Mouse (Mus musculus) neural tube, embryonic 11.5 days (tissue): ENCODE measurements around the gene Appbp2. TPM values are rescaled to one million over a fixed set of nuclear protein-coding genes. Genes with fewer than 3 reads are reported as not detected.
A peak's percentile ranks its signal among the peaks of the same experiment; 100 is the strongest.
"Not testable (repeated sequence)": the region's sequence is repeated elsewhere in the genome, so short reads cannot be mapped to it uniquely, and the experiment has no call there.

ENCODE experiments used
- ATAC-seq: fragments of 200-750 bp; cut with Nextera tagmentation; 2 replicates; pipeline ENCODE4 v1.8.0; 2017; ENCODE audit warnings: moderate number of reproducible peaks, mild to moderate bottlenecking, moderate TSS enrichment, moderate library complexity; ENCODE audit not compliant: insufficient read depth, low FRiP score, low TSS enrichment
- DNase-seq: peaks from one replicate; pipeline ENCODE4 v3.0.0-alpha.2; 2015; ENCODE audit warnings: low spot score
- H3K27ac ChIP-seq: fragments of 300-500 bp; sonication (generic); 2 replicates; pipeline ENCODE4 v1.5.1; 2014; ENCODE audit warnings: low read depth, mild to moderate bottlenecking, low read length
- H3K27me3 ChIP-seq: fragments of 300-500 bp; sonication (generic); 2 replicates; pipeline ENCODE4 v1.6.1; 2014; ENCODE audit warnings: mild to moderate bottlenecking, low read length, mixed read lengths; ENCODE audit not compliant: control insufficient read depth, insufficient read depth
- H3K36me3 ChIP-seq: fragments of 300-500 bp; sonication (generic); 2 replicates; pipeline ENCODE4 v1.6.1; 2014; ENCODE audit warnings: mild to moderate bottlenecking, low read length, moderate library complexity, mixed read lengths; ENCODE audit not compliant: control insufficient read depth, insufficient read depth
- H3K4me1 ChIP-seq: fragments of 300-500 bp; sonication (generic); 2 replicates; pipeline ENCODE4 v1.6.1; 2014; ENCODE audit warnings: low read length, mixed read lengths; ENCODE audit not compliant: control insufficient read depth, insufficient read depth
- H3K4me2 ChIP-seq: fragments of 300-500 bp; sonication (generic); 2 replicates; pipeline ENCODE4 v1.6.1; 2014; ENCODE audit warnings: low read depth, mild to moderate bottlenecking, moderate library complexity
- H3K4me3 ChIP-seq: fragments of 300-500 bp; sonication (generic); 2 replicates; pipeline ENCODE4 v1.5.1; 2014; ENCODE audit warnings: low read depth, low read length
- H3K9ac ChIP-seq: fragments of 300-500 bp; sonication (generic); 2 replicates; pipeline ENCODE4 v1.6.1; 2014; ENCODE audit warnings: mild to moderate bottlenecking, low read length
- H3K9me3 ChIP-seq: fragments of 300-500 bp; sonication (generic); 2 replicates; pipeline ENCODE4 v1.6.1; 2016; ENCODE audit warnings: low read length; ENCODE audit not compliant: control insufficient read depth
- whole genome bisulfite sequencing: fragments of 180-500 bp; shearing (Covaris S2); extraction: QIAGEN DNeasy Blood & Tissue Kit; methylation state at CpG from one replicate; pipeline ENCODE4 v1.1.7; 2014; 5-methylcytosine and 5-hydroxymethylcytosine counted together
- polyA plus RNA-seq: library from polyadenylated mRNA; unstranded; fragments of >200 nt; fragmentation: Nextera tagmentation; extraction: Ambion mirVana; gene quantifications from 2 replicates; pipeline ENCODE4 v1.2.1, GENCODE M21; 2014

The Appbp2 gene
- polyA plus RNA-seq, 1 experiment from 2014 or later = 61.5 TPM

- not testable (repeated sequence) for H3K9ac ChIP-seq, H3K4me2 ChIP-seq, H3K4me3 ChIP-seq, H3K27me3 ChIP-seq, DNase-seq, H3K9me3 ChIP-seq, H3K27ac ChIP-seq, H3K4me1 ChIP-seq, ATAC-seq, H3K36me3 ChIP-seq
- 89% methylated on average over 1 of the region's 1 CpGs for WGBS
Measured at GRCm38 (mm10) chr11:85163014-85163413, 71.9 kb downstream of the Appbp2 start.

GRCm38 (mm10) chr11:85157301-85157700 lies 77.6 kb downstream of the Appbp2 start:
- Histone ChIP-seq H3K27ac (no peak overlapping the region), H3K4me3 (no peak overlapping the region), H3K4me2 (no peak overlapping the region), H3K27me3 (no peaks in the 10 kb centered on the region), H3K36me3 (no peaks in the 10 kb centered on the region), H3K4me1 (no peaks in the 10 kb centered on the region), H3K9ac (no peak overlapping the region), H3K9me3 (no peaks in the 10 kb centered on the region)
- 68% methylated on average over 2 of the region's 2 CpGs for WGBS
- no peak for DNase-seq
- no peak for ATAC-seq

GRCm38 (mm10) chr11:85152256-85152930 lies 82.5 kb downstream of the Appbp2 start:
- Histone ChIP-seq H3K4me2 (no peak overlapping the region), H3K9ac (no peak overlapping the region), H3K27me3 (no peaks in the 10 kb centered on the region), H3K9me3 (no peaks in the 10 kb centered on the region), H3K36me3 (no peaks in the 10 kb centered on the region), H3K4me1 (no peaks in the 10 kb centered on the region), H3K4me3 (no peak overlapping the region), H3K27ac (no peak overlapping the region)
- WGBS = 92% methylated on average over 2 of the region's 2 CpGs
- ATAC-seq = no peak
- no peak for DNase-seq

- H3K4me2 ChIP-seq = peak within 1 kb of the TSS; percentile 64
- under 1% methylated on average over 74 of the region's 94 CpGs for WGBS
- peak; percentile 96 for ATAC-seq
Measured at GRCm38 (mm10) chr11:85139581-85140540, 95.1 kb downstream of the Appbp2 start, which contains the start of gene Usp32. Usp32 (minus strand) TSS chr11:85140161.

GRCm38 (mm10) chr11:85138776-85139474 lies 96.0 kb downstream of the Appbp2 start:
- Histone ChIP-seq H3K4me1 (no peaks in the 10 kb centered on the region), H3K4me3 (peak overlapping the region; percentile 91), H3K4me2 (peak overlapping the region; percentile 64), H3K9me3 (no peaks in the 10 kb centered on the region), H3K27ac (peak overlapping the region; percentile 73), H3K9ac (peak overlapping the region; percentile 79), H3K36me3 (no peaks in the 10 kb centered on the region), H3K27me3 (no peaks in the 10 kb centered on the region)
- ATAC-seq (no peak), DNase-seq (peak; percentile 9)
- WGBS = 2% methylated on average over 17 of the region's 17 CpGs

More at GRCm38 (mm10) chr11:85139581-85140540, 95.1 kb downstream of the Appbp2 start, which contains the start of gene Usp32:
- DNase-seq = peak; percentile 99
- H3K9me3 ChIP-seq = no peaks in the 10 kb centered on the region
- H3K27ac ChIP-seq = peak within 1 kb of the TSS; percentile 77
- no peaks in the 10 kb centered on the region for H3K4me1 ChIP-seq
- no peaks in the 10 kb centered on the region for H3K27me3 ChIP-seq
- H3K36me3 ChIP-seq = no peaks in the 10 kb centered on the region
- H3K4me3 ChIP-seq = peak within 1 kb of the TSS; percentile 91
- peak within 1 kb of the TSS; percentile 79 for H3K9ac ChIP-seq

Other genes starting within 250 kb of the Appbp2 start
- 7.9 and 8.6 TPM in 2 replicates for gene Usp32, start 95.0 kb downstream of the Appbp2 start, polyA plus RNA-seq
- 0.60 TPM in 1 of 2 replicates, not detected in the other for gene 1700125H20Rik, start 64.7 kb downstream of the Appbp2 start, polyA plus RNA-seq
- 28.0 and 29.9 TPM in 2 replicates for gene Ppm1d, start 76.1 kb upstream of the Appbp2 start, polyA plus RNA-seq
- gene Bcas3, start 118.0 kb upstream of the Appbp2 start, polyA plus RNA-seq = 42.2 and 44.3 TPM in 2 replicates